Mouse (Mus musculus) olfactory bulb, adult 2 months (tissue): Measurements from ENCODE around the gene Phactr1.

Source experiments
- CTCF ChIP-seq: fragments of 200-500 bp; IDR thresholded peaks from 2 replicates; pipeline ENCODE4 v1.5.1; 2012; ENCODE audit warnings: low read depth, mild to moderate bottlenecking, low read length, moderate library complexity; ENCODE audit not compliant: insufficient read depth
- POLR2A ChIP-seq: fragments of 200-500 bp; IDR thresholded peaks from 2 replicates; pipeline ENCODE4 v1.6.1; 2012; ENCODE audit warnings: mild to moderate bottlenecking, low read depth, low read length, moderate library complexity; ENCODE audit not compliant: insufficient read depth

DNA sequence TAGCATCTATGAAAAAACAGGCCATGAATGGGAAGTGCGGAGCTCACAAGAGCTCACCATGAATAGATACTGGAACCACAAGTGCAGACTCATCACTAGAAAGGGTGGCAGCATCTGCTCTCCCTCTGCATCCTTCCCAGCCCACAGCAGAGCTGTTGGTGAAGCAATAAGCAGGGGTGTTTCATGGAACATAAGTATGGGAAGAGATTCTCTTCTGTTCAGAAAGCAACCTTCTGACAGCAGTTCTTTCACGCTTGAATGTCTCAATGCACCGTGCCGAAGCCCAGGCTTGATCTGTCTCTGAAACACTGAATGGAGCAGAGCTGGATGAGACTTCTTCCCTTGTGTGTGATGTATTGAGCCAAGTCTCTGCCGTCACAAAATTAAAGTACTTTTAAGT, 64.0 kb downstream of the Phactr1 start:
- TF ChIP-seq CTCF (no peak), POLR2A (no peak)
